ENCODE assay signal across 8 mouse cellular contexts in the genomic region with DNA sequence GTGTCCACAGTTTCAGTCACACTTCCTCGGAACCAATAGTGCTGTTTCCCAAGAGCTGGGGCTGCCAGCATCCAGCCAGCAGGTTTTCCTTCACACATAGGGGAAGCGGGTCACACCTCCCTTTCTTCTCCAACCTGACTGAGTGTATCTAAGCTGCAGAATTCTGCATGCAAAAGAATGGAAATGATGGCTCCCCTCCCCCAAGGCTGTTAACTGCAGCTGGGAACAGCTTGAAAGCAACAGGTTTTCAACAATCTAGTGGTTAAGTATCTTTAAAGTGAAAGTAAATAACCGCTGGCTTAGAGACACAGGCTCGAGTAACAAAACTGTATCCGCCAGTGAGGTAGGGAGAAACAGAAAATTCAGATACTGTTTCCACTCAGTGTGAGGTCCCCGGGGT. TPM values are rescaled to one million over a fixed set of nuclear protein-coding genes. Genes with fewer than 3 reads are reported as not detected.
DNase-seq lines count a peak whose midpoint lies in the region.

No protein-coding gene starts in this region.

- peak; percentile 45 for DNase-seq in adrenal gland, postnatal 14 days
- no peak for DNase-seq in adrenal gland, postnatal 4 days (ENCODE audit: low spot score in 2 of 2)
- DNase-seq in CD4-positive helper T cell, adult 2 months (ENCODE audit: low read depth, low spot score) = peak; percentile 52
- no peak for DNase-seq in heart, embryonic 10.5 days (ENCODE audit: low spot score)
- peak; percentile 32 for DNase-seq in kidney, postnatal 14 days
- DNase-seq in naive thymus-derived CD4-positive, alpha-beta T cell, adult 2 months (ENCODE audit: low read depth) = peak; percentile 56
- DNase-seq in cerebellum, adult 18-20 months = no peak
- DNase-seq in frontal cortex, postnatal 14 days (ENCODE audit: low spot score in 2 of 2) = no peak

- WGBS in heart, embryonic 10.5 days = 18% methylated on average over 6 of the region's 6 CpGs

- peaks cover 21% of the 10 kb centered on the region for H3K4me1 ChIP-seq in heart, embryonic 10.5 days

- peak overlapping the region; percentile 42 for H3K4me3 ChIP-seq in heart, embryonic 10.5 days

- no peaks in the 10 kb centered on the region for H3K36me3 ChIP-seq in heart, embryonic 10.5 days

- no peaks in the 10 kb centered on the region for H3K9me3 ChIP-seq in heart, embryonic 10.5 days

- peak overlapping the region; percentile 22; the same call in 1 of the 2 replicates for H3K27ac ChIP-seq in heart, embryonic 10.5 days

- no peaks in the 10 kb centered on the region for H3K27me3 ChIP-seq in heart, embryonic 10.5 days (ENCODE audit: insufficient read depth, poor library complexity, severe bottlenecking)

RNA-seq across cellular contexts. Expression of a gene that starts 25.6 kb away (rescaled TPM):
- 11.9 and 16.1 TPM in 2 replicates for total RNA-seq in adrenal gland, postnatal 14 days (2021)
- 10 to 100 TPM; 21.8 to 29.2 TPM for total RNA-seq in adrenal gland, postnatal 4 days (2021)
- polyA plus RNA-seq in heart, embryonic 10.5 days (2016; fragmentation: Nextera tagmentation; extraction: Ambion mirVana) = 16.3 and 21.9 TPM in 2 replicates

Comparison
In these comparisons a context has a peak if more than half of its experiments do, and no peak if none do; other contexts are left out.
1. DNase-seq: peak in adrenal gland, postnatal 14 days (single experiment), CD4-positive helper T cell, adult 2 months (single experiment), kidney, postnatal 14 days (single experiment) and naive thymus-derived CD4-positive, alpha-beta T cell, adult 2 months (single experiment); none in adrenal gland, postnatal 4 days (0 of 2), heart, embryonic 10.5 days (single experiment), cerebellum, adult 18-20 months (0 of 2) and frontal cortex, postnatal 14 days (0 of 2).